ENCODE assay signal across 24 mouse cellular contexts in the genomic region with DNA sequence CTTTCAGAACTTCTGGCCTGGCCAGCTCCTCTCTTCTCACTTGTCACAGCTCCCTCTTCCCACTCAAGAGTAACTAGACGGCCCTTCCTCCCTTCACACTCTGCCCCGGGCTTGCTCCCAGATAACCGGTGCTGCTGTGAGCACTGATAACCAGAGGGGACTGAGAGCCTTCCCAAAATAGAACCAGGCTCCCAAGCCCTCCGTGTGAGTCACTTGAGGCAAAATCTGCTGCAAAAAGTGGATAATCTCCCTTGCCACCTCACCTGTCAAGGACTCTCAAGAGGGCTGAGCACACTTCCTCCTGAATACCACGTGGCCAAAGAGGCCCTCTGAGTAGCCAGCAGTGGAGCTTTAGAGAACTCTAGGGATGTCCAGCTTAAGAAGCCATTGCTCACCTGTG.
DNase-seq lines count a peak whose midpoint lies in the region; ATAC-seq and TF ChIP-seq lines count a peak whose summit lies in the region.
"Had no signal": no experiment of that assay in that cellular context is flagged by ENCODE, and none has a peak within 500 bp of the region (broad histone marks: within the 10 kb centered on the region; RNA-seq: fewer than 3 reads in every experiment).

No protein-coding gene starts in this region.

- H3K4me3 ChIP-seq in heart, embryonic 13.5 days = no peak overlapping the region
- no peak overlapping the region for H3K4me3 ChIP-seq in heart, embryonic 16.5 days (ENCODE audit: low read length)
- H3K4me3 ChIP-seq in lung, adult 2 months (replicated peaks; ENCODE audit: extremely low read depth, low read depth, low read length) = no peak overlapping the region
- H3K4me3 ChIP-seq: embryonic facial prominence, embryonic 10.5 days; hindbrain, embryonic 13.5 days; kidney, embryonic 15.5 days; limb, embryonic 15.5 days; liver, embryonic 15.5 days; midbrain, embryonic 12.5 days; neural tube, embryonic 12.5 days had no signal

- 0 out of 2 replicates have a peak, but pooled peaks have one; percentile 22 for ATAC-seq in heart, embryonic 13.5 days (ENCODE audit: extremely low read depth, insufficient number of reproducible peaks, low FRiP score, low TSS enrichment)
- ATAC-seq in heart, embryonic 16.5 days (replicated peaks; ENCODE audit: extremely low read depth, insufficient read depth, low FRiP score) = peak; percentile 90
- ATAC-seq: forebrain, embryonic 16.5 days had no signal

- DNase-seq in lung, adult 2 months = peak; percentile 42
- peak; percentile 18 for DNase-seq in lung, postnatal 14 days
- no peak for DNase-seq in thymus, postnatal 0 days (ENCODE audit: low spot score)
- DNase-seq in liver = no peak
- no peak for DNase-seq in cerebellum, postnatal 4 days (ENCODE audit: low spot score in 2 of 2)
- DNase-seq in thymus, postnatal 14 days = no peak
- DNase-seq: adrenal gland, adult 2 months; cerebellum, adult 9-10 months; gastrocnemius, postnatal 10 days; kidney, adult 11 months; kidney, postnatal 36 days; retina, postnatal 1 day; right cerebral cortex, postnatal 25 days; spleen, adult 18-20 months had no signal

- H3K4me1 ChIP-seq in heart, embryonic 13.5 days = peaks cover 21% of the 10 kb centered on the region
- H3K4me1 ChIP-seq in heart, embryonic 16.5 days (ENCODE audit: control insufficient read depth, insufficient read depth, low read length) = peaks cover 5% of the 10 kb centered on the region; the same call in 1 of the 2 replicates
- H3K4me1 ChIP-seq in lung, adult 2 months (ENCODE audit: control insufficient read depth, insufficient read depth, low read length) = no peaks in the 10 kb centered on the region
- H3K4me1 ChIP-seq: liver, embryonic 15.5 days had no signal

- peak overlapping the region; percentile 59 for H3K27ac ChIP-seq in heart, embryonic 13.5 days (replicated peaks)
- H3K27ac ChIP-seq in heart, embryonic 16.5 days (ENCODE audit: low read length) = no peak overlapping the region
- H3K27ac ChIP-seq: embryonic facial prominence, embryonic 10.5 days; hindbrain, embryonic 13.5 days; kidney, embryonic 15.5 days; limb, embryonic 15.5 days; liver, embryonic 15.5 days; midbrain, embryonic 12.5 days; neural tube, embryonic 12.5 days had no signal

- no peaks in the 10 kb centered on the region for H3K9me3 ChIP-seq in heart, embryonic 13.5 days
- H3K9me3 ChIP-seq in heart, embryonic 16.5 days (replicated peaks; ENCODE audit: control insufficient read depth, low read length) = no peaks in the 10 kb centered on the region
- H3K9me3 ChIP-seq: embryonic facial prominence, embryonic 10.5 days; hindbrain, embryonic 13.5 days; kidney, embryonic 15.5 days; limb, embryonic 15.5 days; liver, embryonic 15.5 days; midbrain, embryonic 12.5 days; neural tube, embryonic 12.5 days had no signal

- no peaks in the 10 kb centered on the region for H3K36me3 ChIP-seq in heart, embryonic 13.5 days
- H3K36me3 ChIP-seq in heart, embryonic 16.5 days (ENCODE audit: control insufficient read depth, insufficient read depth) = no peaks in the 10 kb centered on the region
- H3K36me3 ChIP-seq: embryonic facial prominence, embryonic 10.5 days; hindbrain, embryonic 13.5 days; kidney, embryonic 15.5 days; limb, embryonic 15.5 days; liver, embryonic 15.5 days; midbrain, embryonic 12.5 days; neural tube, embryonic 12.5 days had no signal

- H3K27me3 ChIP-seq in heart, embryonic 13.5 days (replicated peaks) = peaks cover 82% of the 10 kb centered on the region
- peaks cover 63% of the 10 kb centered on the region for H3K27me3 ChIP-seq in heart, embryonic 16.5 days (ENCODE audit: control insufficient read depth, insufficient read depth, low read length)

- H3K9ac ChIP-seq in heart, embryonic 13.5 days = no peak overlapping the region
- H3K9ac ChIP-seq in heart, embryonic 16.5 days (ENCODE audit: low read length) = no peak overlapping the region
- H3K9ac ChIP-seq: hindbrain, embryonic 13.5 days; kidney, embryonic 15.5 days; limb, embryonic 15.5 days; liver, embryonic 15.5 days; midbrain, embryonic 12.5 days; neural tube, embryonic 12.5 days had no signal

- TF ChIP-seq POLR2A in lung, adult 2 months (IDR thresholded peaks at IDR 0.05; ENCODE audit: borderline replicate concordance, extremely low read depth, low read depth, low read length) = no peak

- 3% methylated on average over 5 of the region's 5 CpGs for WGBS in heart, embryonic 13.5 days
- WGBS in heart, embryonic 16.5 days = 6% methylated on average over 5 of the region's 5 CpGs
- WGBS in lung, adult 2 months = 6% methylated on average over 5 of the region's 5 CpGs

- no peak for TF ChIP-seq CTCF in lung, adult 2 months (IDR thresholded peaks at IDR 0.05; ENCODE audit: insufficient read depth, low read length)

- H3K4me2 ChIP-seq in heart, embryonic 13.5 days = peak overlapping the region; percentile 33
- H3K4me2 ChIP-seq in heart, embryonic 16.5 days (ENCODE audit: low read depth, low read length) = 0 out of 2 replicates have a peak overlapping the region, but pooled peaks have one; percentile 0
- H3K4me2 ChIP-seq: hindbrain, embryonic 13.5 days; kidney, embryonic 15.5 days; limb, embryonic 15.5 days; liver, embryonic 15.5 days; midbrain, embryonic 12.5 days; neural tube, embryonic 12.5 days had no signal

Comparison
In these comparisons a context has a peak if more than half of its experiments do, and no peak if none do; other contexts are left out.
1. DNase-seq: peak in lung, adult 2 months (single experiment) and lung, postnatal 14 days (single experiment); none in thymus, postnatal 0 days (single experiment), liver (single experiment), cerebellum, postnatal 4 days (0 of 2) and thymus, postnatal 14 days (single experiment).